Mouse (Mus musculus): ENCODE measurements at regions not wholly inside any gene's neighbourhood (a gene's known extent, or its start where the extent isn't known, plus 50 kb on each side); places are given as distances from the start of the nearest gene placed in this dataset.

GRCm38 (mm10) chr19:20009801-20010441 is 380.8 kb downstream of the Anxa1 start:
- Histone ChIP-seq H3K27me3 (ENCODE audit: control insufficient read depth in 1 of 2, insufficient read depth in 2 of 2, low read length in 2 of 2) (no peaks in the 10 kb centered on the region), H3K79me2 (ENCODE audit: control insufficient read depth, insufficient read depth, low read length, poor library complexity) (no peaks in the 10 kb centered on the region), H3K4me1 (ENCODE audit: control insufficient read depth in 1 of 2, insufficient read depth in 2 of 2, low read length in 2 of 2) (no peaks in the 10 kb centered on the region), H3K27ac (ENCODE audit: control insufficient read depth, low read depth, low read length) (no peak overlapping the region), H3K36me3 (ENCODE audit: control insufficient read depth in 1 of 2, insufficient read depth in 2 of 2, low read length in 2 of 2) (no peaks in the 10 kb centered on the region), H3K9me3 (replicated peaks; ENCODE audit: insufficient read depth, low read length) (no peaks in the 10 kb centered on the region), H3K4me3 (ENCODE audit: control insufficient read depth in 1 of 2, insufficient read depth in 1 of 2, low read depth in 2 of 2, low read length in 2 of 2) (no peak overlapping the region), H3K9ac (ENCODE audit: control insufficient read depth, low read depth, low read length, poor library complexity, severe bottlenecking) (no peak overlapping the region)
- no peak for DNase-seq (ENCODE audit: low read depth, low spot score)
- TF ChIP-seq E2F4 (IDR thresholded peaks at IDR 0.05; ENCODE audit: borderline replicate concordance, low read depth, low read length) (no peak), NRF1 (IDR thresholded peaks at IDR 0.05; ENCODE audit: insufficient read depth, low read depth, low read length, poor library complexity, severe bottlenecking) (no peak), MAFK (IDR thresholded peaks at IDR 0.05; ENCODE audit: borderline replicate concordance, low read depth, low read length) (no peak), EP300 (IDR thresholded peaks at IDR 0.05; ENCODE audit: low read depth in 1 of 2, low read length in 2 of 2) (no peak), POLR2AphosphoS5 (IDR thresholded peaks at IDR 0.05; ENCODE audit: borderline replicate concordance, low read depth, low read length) (no peak), UBTF (IDR thresholded peaks at IDR 0.05; ENCODE audit: borderline replicate concordance, insufficient read depth, low read depth, low read length) (no peak), MAZ (IDR thresholded peaks at IDR 0.05; ENCODE audit: low read depth, low read length) (no peak), MXI1 (IDR thresholded peaks at IDR 0.05; ENCODE audit: low read depth, low read length) (no peak), ZNF384 (IDR thresholded peaks at IDR 0.05; ENCODE audit: low read depth, low read length) (no peak), BHLHE40 (IDR thresholded peaks at IDR 0.05; ENCODE audit: borderline replicate concordance, low read depth, low read length) (no peak), RCOR1 (IDR thresholded peaks at IDR 0.05; ENCODE audit: low read depth, low read length) (no peak), MYC (IDR thresholded peaks at IDR 0.05; ENCODE audit: low read depth, low read length) (no peak), USF2 (IDR thresholded peaks at IDR 0.05; ENCODE audit: borderline replicate concordance in 1 of 2, insufficient read depth in 1 of 2, low read depth in 1 of 2, low read length in 2 of 2) (no peak), SIN3A (IDR thresholded peaks at IDR 0.05; ENCODE audit: low read length) (no peak), CHD2 (IDR thresholded peaks at IDR 0.05; ENCODE audit: low read length) (no peak)

GRCm38 (mm10) chr19:20005932-20006625 is 384.7 kb downstream of the Anxa1 start:
- Histone ChIP-seq H3K4me1 (ENCODE audit: control insufficient read depth in 1 of 2, insufficient read depth in 2 of 2, low read length in 2 of 2) (no peaks in the 10 kb centered on the region), H3K27me3 (ENCODE audit: control insufficient read depth in 1 of 2, insufficient read depth in 2 of 2, low read length in 2 of 2) (no peaks in the 10 kb centered on the region), H3K4me3 (ENCODE audit: control insufficient read depth in 1 of 2, insufficient read depth in 1 of 2, low read depth in 2 of 2, low read length in 2 of 2) (no peak overlapping the region), H3K36me3 (ENCODE audit: control insufficient read depth in 1 of 2, insufficient read depth in 2 of 2, low read length in 2 of 2) (no peaks in the 10 kb centered on the region), H3K79me2 (ENCODE audit: control insufficient read depth, insufficient read depth, low read length, poor library complexity) (no peaks in the 10 kb centered on the region), H3K27ac (ENCODE audit: control insufficient read depth, low read depth, low read length) (no peak overlapping the region), H3K9ac (ENCODE audit: control insufficient read depth, low read depth, low read length, poor library complexity, severe bottlenecking) (no peak overlapping the region), H3K9me3 (replicated peaks; ENCODE audit: insufficient read depth, low read length) (no peaks in the 10 kb centered on the region)
- no peak for DNase-seq (ENCODE audit: low read depth, low spot score)
- TF ChIP-seq NRF1 (IDR thresholded peaks at IDR 0.05; ENCODE audit: insufficient read depth, low read depth, low read length, poor library complexity, severe bottlenecking): no peak
